Mouse (Mus musculus) NIH3T3 (cell line): ENCODE data around the gene C2cd4c.

Experiments used
- DNase-seq: peaks from one replicate; pipeline ENCODE4 v3.0.0-alpha.2; 2012; ENCODE audit warnings: low read depth

The C2cd4c gene

GRCm38 (mm10) chr10:79613578-79614304 lies at the start of gene C2cd4c:
Gene C2cd4c, minus strand, starts transcription at chr10:79614025.
- DNase-seq, result no peak

GRCm38 (mm10) chr10:79661861-79662260 lies 48.0 kb upstream of the C2cd4c start:
- DNase-seq, result no peak

- peak; percentile 52 for DNase-seq
Measured at GRCm38 (mm10) chr10:79660298-79660697, 46.5 kb upstream of the C2cd4c start.

GRCm38 (mm10) chr10:79658829-79659228 lies 45.0 kb upstream of the C2cd4c start:
- no peak for DNase-seq

- DNase-seq, result no peak
Measured at GRCm38 (mm10) chr10:79654946-79655395, 41.1 kb upstream of the C2cd4c start.

GRCm38 (mm10) chr10:79652789-79653188 lies 39.0 kb upstream of the C2cd4c start:
- DNase-seq, result no peak

- DNase-seq, result peak; percentile 93
Measured at GRCm38 (mm10) chr10:79649070-79649751, 35.4 kb upstream of the C2cd4c start.

- no peak for DNase-seq
Measured at GRCm38 (mm10) chr10:79645711-79646110, 31.9 kb upstream of the C2cd4c start, which contains the start of gene Odf3l2. Gene Odf3l2, minus strand, starts transcription at chr10:79645738.

- DNase-seq, result peak; percentile 63
Measured at GRCm38 (mm10) chr10:79638486-79639204, 24.8 kb upstream of the C2cd4c start.

- DNase-seq, result peak; percentile 55
Measured at GRCm38 (mm10) chr10:79637128-79638110, 23.6 kb upstream of the C2cd4c start, which contains the start of gene Shc2. Gene Shc2, minus strand, starts transcription at chr10:79637918.

GRCm38 (mm10) chr10:79636287-79636686 lies 22.5 kb upstream of the C2cd4c start:
- DNase-seq, result no peak

- DNase-seq, result peak; percentile 95
Measured at GRCm38 (mm10) chr10:79633006-79633777, 19.4 kb upstream of the C2cd4c start.

- no peak for DNase-seq
Measured at GRCm38 (mm10) chr10:79631432-79631831, 17.6 kb upstream of the C2cd4c start.

GRCm38 (mm10) chr10:79628377-79628776 lies 14.6 kb upstream of the C2cd4c start:
- DNase-seq, result no peak

- peak; percentile 90 for DNase-seq
Measured at GRCm38 (mm10) chr10:79626156-79626555, 12.3 kb upstream of the C2cd4c start.

- no peak for DNase-seq
Measured at GRCm38 (mm10) chr10:79625398-79625797, 11.6 kb upstream of the C2cd4c start.

- DNase-seq, result peak; percentile 63
Measured at GRCm38 (mm10) chr10:79623950-79624349, 10.1 kb upstream of the C2cd4c start.

GRCm38 (mm10) chr10:79616376-79616775 lies 2.6 kb upstream of the C2cd4c start:
- no peak for DNase-seq

- peak; percentile 60 for DNase-seq
Measured at GRCm38 (mm10) chr10:79615860-79616259, 2.0 kb upstream of the C2cd4c start.

GRCm38 (mm10) chr10:79614305-79614643 lies 449 bp upstream of the C2cd4c start:
- no peak for DNase-seq
